Mouse (Mus musculus) stomach, postnatal 0 days (tissue): ENCODE measurements at regions not wholly inside any gene's neighbourhood (a gene's known extent, or its start where the extent isn't known, plus 50 kb on each side); places are given as distances from the start of the nearest gene placed in this dataset.

ENCODE experiments used
- CTCF ChIP-seq: IDR thresholded peaks from 2 replicates; pipeline ENCODE4 v1.5.1; 2016; ENCODE audit warnings: antibody characterized with exemption, low read depth, mild to moderate bottlenecking, moderate library complexity
- EP300 ChIP-seq: optimal IDR thresholded peaks from 2 replicates; pipeline ENCODE3; 2016; ENCODE audit warnings: antibody characterized with exemption

DNA sequence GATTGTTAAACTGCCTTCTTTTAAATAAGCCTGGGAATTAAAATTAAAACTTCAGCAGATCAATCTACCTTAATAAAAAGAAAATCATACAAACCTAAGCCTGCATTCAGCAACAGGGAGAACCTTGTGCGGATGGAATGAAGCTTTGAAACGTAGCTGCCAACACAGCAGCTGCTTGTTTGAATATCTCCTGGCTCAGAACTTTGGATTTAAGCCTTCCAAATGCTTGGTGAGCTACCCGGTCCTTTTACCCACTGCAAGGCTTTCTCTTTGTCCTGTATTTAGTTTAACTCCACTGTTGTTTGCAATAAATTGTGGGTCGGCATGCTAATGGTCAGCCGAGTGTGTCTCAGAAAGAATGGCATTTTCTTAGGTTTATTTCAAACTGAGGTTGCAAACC lies 169.7 kb upstream of the Veph1 start:
- TF ChIP-seq CTCF, result no peak
- no peak for TF ChIP-seq EP300
